In the genomic region with DNA sequence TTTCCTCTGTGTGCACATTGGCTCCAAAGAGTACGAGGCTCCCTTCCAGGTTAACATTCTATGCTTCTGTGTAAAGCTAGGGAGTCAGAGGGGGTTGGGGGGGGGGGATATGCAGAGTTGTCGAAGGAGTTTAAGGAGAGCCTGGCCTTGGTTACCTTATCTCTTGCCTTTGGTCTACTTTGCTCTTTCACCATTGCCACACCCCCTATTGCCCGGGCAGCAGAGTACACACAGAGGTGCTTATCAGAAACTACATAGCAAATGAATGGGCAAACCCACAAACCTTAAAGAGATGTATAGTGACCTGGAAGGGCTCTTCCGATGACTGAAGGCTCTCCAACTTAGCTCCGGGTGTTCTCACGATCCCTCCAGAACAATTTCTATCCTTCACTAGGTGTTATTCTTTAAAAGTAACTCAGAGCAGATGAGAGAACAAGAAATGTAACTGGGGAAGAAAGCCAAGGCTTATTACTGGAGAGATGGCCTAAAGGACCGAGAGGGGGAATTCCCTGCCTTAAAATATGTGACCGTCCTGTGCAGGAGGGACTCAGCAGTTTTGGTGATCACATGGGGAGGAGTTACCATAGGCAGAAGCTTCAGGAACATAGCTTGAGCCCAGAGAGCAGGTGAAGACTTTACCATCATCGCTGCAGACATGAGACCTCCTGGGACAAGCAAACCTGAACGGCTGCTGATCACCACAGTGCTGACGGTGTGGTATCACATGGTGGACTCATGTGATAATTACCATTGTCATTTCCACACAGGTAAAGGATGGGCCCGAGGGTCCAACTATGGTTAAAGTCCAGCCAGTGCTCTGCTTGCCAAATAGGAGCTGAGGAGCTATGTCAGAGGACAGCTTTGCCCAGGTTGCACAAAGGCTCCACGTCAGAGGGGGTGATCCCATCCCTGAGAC, we compare ENCODE assay signal across 15 mouse cellular contexts. TPM values are rescaled to one million over a fixed set of nuclear protein-coding genes. Genes with fewer than 3 reads are reported as not detected.
DNase-seq lines count a peak whose midpoint lies in the region; ATAC-seq and TF ChIP-seq lines count a peak whose summit lies in the region.
"Had no signal": no experiment of that assay in that cellular context is flagged by ENCODE, and none has a peak within 500 bp of the region (broad histone marks: within the 10 kb centered on the region; RNA-seq: fewer than 3 reads in every experiment).

No protein-coding gene starts in this region.

- TF ChIP-seq CTCF in midbrain, postnatal 0 days (IDR thresholded peaks at IDR 0.05), result no peak
- TF ChIP-seq CTCF in hindbrain, postnatal 0 days (IDR thresholded peaks at IDR 0.05; ENCODE audit: low read depth), result no peak
- TF ChIP-seq CTCF in forebrain, postnatal 0 days (IDR thresholded peaks at IDR 0.05; ENCODE audit: low read depth), result no peak

- no peak for DNase-seq in midbrain, postnatal 0 days (ENCODE audit: low spot score)
- DNase-seq in liver, embryonic 13.5 days, result peak; percentile 6
- no peak for DNase-seq in hindbrain, postnatal 0 days (ENCODE audit: low spot score)
- no peak for DNase-seq in forebrain, postnatal 0 days

- peak; percentile 34; the same call in 1 of the 2 replicates for ATAC-seq in midbrain, embryonic 12.5 days (ENCODE audit: low FRiP score, low read depth)
- no peak for ATAC-seq in midbrain, postnatal 0 days (ENCODE audit: low FRiP score)
- peak; percentile 89 for ATAC-seq in intestine, embryonic 15.5 days
- peak; percentile 29; the same call in 1 of the 2 replicates for ATAC-seq in liver, embryonic 13.5 days (ENCODE audit: low read depth)
- peak; percentile 88; the same call in 1 of the 2 replicates for ATAC-seq in stomach, embryonic 16.5 days (ENCODE audit: insufficient read depth, low FRiP score)
- ATAC-seq in hindbrain, postnatal 0 days, result no peak
- no peak for ATAC-seq in forebrain, postnatal 0 days
- ATAC-seq: forebrain, embryonic 15.5 days; midbrain, embryonic 15.5 days had no signal

- H3K27ac ChIP-seq in midbrain, embryonic 12.5 days (replicated peaks), result no peak overlapping the region
- no peak overlapping the region for H3K27ac ChIP-seq in midbrain, postnatal 0 days (ENCODE audit: low read depth, low read length)
- no peak overlapping the region for H3K27ac ChIP-seq in intestine, embryonic 15.5 days
- H3K27ac ChIP-seq in liver, embryonic 13.5 days, result no peak overlapping the region
- peak overlapping the region; percentile 31; the same call in 1 of the 2 replicates for H3K27ac ChIP-seq in stomach, embryonic 16.5 days (ENCODE audit: low read length)
- H3K27ac ChIP-seq in hindbrain, postnatal 0 days, result no peak overlapping the region
- no peak overlapping the region for H3K27ac ChIP-seq in forebrain, postnatal 0 days (ENCODE audit: low read depth, low read length)
- H3K27ac ChIP-seq: forebrain, embryonic 15.5 days; heart, embryonic 13.5 days; hindbrain, embryonic 14.5 days; liver, embryonic 14.5 days; midbrain, embryonic 15.5 days; neural tube, embryonic 15.5 days had no signal

- H3K4me3 ChIP-seq in midbrain, embryonic 12.5 days, result no peak overlapping the region
- H3K4me3 ChIP-seq in midbrain, postnatal 0 days (ENCODE audit: low read depth, low read length), result no peak overlapping the region
- no peak overlapping the region for H3K4me3 ChIP-seq in intestine, embryonic 15.5 days (replicated peaks)
- no peak overlapping the region for H3K4me3 ChIP-seq in liver, embryonic 13.5 days (replicated peaks)
- H3K4me3 ChIP-seq in stomach, embryonic 16.5 days (replicated peaks; ENCODE audit: low read length), result no peak overlapping the region
- H3K4me3 ChIP-seq in hindbrain, postnatal 0 days (ENCODE audit: low read length), result no peak overlapping the region
- H3K4me3 ChIP-seq in forebrain, postnatal 0 days (ENCODE audit: low read depth, low read length), result no peak overlapping the region
- H3K4me3 ChIP-seq: erythroblast, embryonic 14.5 days; forebrain, embryonic 15.5 days; heart, embryonic 13.5 days; midbrain, embryonic 15.5 days; neural tube, embryonic 15.5 days had no signal

- H3K4me1 ChIP-seq in midbrain, embryonic 12.5 days, result no peaks in the 10 kb centered on the region
- H3K4me1 ChIP-seq in midbrain, postnatal 0 days (ENCODE audit: insufficient read depth, low read length), result no peaks in the 10 kb centered on the region
- no peaks in the 10 kb centered on the region for H3K4me1 ChIP-seq in intestine, embryonic 15.5 days (replicated peaks)
- no peaks in the 10 kb centered on the region for H3K4me1 ChIP-seq in liver, embryonic 13.5 days (replicated peaks)
- H3K4me1 ChIP-seq in stomach, embryonic 16.5 days (ENCODE audit: control insufficient read depth, insufficient read depth, low read length), result 0 out of 2 replicates have a peak, but pooled peaks cover 1% of the 10 kb centered on the region
- no peaks in the 10 kb centered on the region for H3K4me1 ChIP-seq in hindbrain, postnatal 0 days (ENCODE audit: insufficient read depth, low read length)
- no peaks in the 10 kb centered on the region for H3K4me1 ChIP-seq in forebrain, postnatal 0 days (ENCODE audit: insufficient read depth)
- H3K4me1 ChIP-seq: forebrain, embryonic 15.5 days; heart, embryonic 13.5 days; midbrain, embryonic 15.5 days; neural tube, embryonic 15.5 days had no signal

- no peaks in the 10 kb centered on the region for H3K36me3 ChIP-seq in midbrain, embryonic 12.5 days
- no peaks in the 10 kb centered on the region for H3K36me3 ChIP-seq in midbrain, postnatal 0 days (ENCODE audit: insufficient read depth, low read length)
- H3K36me3 ChIP-seq in intestine, embryonic 15.5 days, result no peaks in the 10 kb centered on the region
- no peaks in the 10 kb centered on the region for H3K36me3 ChIP-seq in liver, embryonic 13.5 days
- no peaks in the 10 kb centered on the region for H3K36me3 ChIP-seq in stomach, embryonic 16.5 days (ENCODE audit: control insufficient read depth, insufficient read depth, low read length)
- no peaks in the 10 kb centered on the region for H3K36me3 ChIP-seq in hindbrain, postnatal 0 days (ENCODE audit: insufficient read depth, low read length)
- no peaks in the 10 kb centered on the region for H3K36me3 ChIP-seq in forebrain, postnatal 0 days (ENCODE audit: insufficient read depth)
- H3K36me3 ChIP-seq: forebrain, embryonic 15.5 days; heart, embryonic 13.5 days; midbrain, embryonic 15.5 days; neural tube, embryonic 15.5 days had no signal

- no peaks in the 10 kb centered on the region for H3K9me3 ChIP-seq in midbrain, embryonic 12.5 days
- H3K9me3 ChIP-seq in midbrain, postnatal 0 days (ENCODE audit: low read length), result no peaks in the 10 kb centered on the region
- H3K9me3 ChIP-seq in intestine, embryonic 15.5 days, result no peaks in the 10 kb centered on the region
- no peaks in the 10 kb centered on the region for H3K9me3 ChIP-seq in liver, embryonic 13.5 days (replicated peaks)
- H3K9me3 ChIP-seq in stomach, embryonic 16.5 days (replicated peaks; ENCODE audit: control insufficient read depth, low read length), result no peaks in the 10 kb centered on the region
- no peaks in the 10 kb centered on the region for H3K9me3 ChIP-seq in hindbrain, postnatal 0 days (ENCODE audit: low read length)
- no peaks in the 10 kb centered on the region for H3K9me3 ChIP-seq in forebrain, postnatal 0 days (ENCODE audit: low read length)
- H3K9me3 ChIP-seq: forebrain, embryonic 15.5 days; heart, embryonic 13.5 days; midbrain, embryonic 15.5 days; neural tube, embryonic 15.5 days had no signal

- 91% methylated on average over 13 of the region's 13 CpGs for WGBS in midbrain, embryonic 12.5 days
- 88% methylated on average over 13 of the region's 13 CpGs for WGBS in midbrain, postnatal 0 days
- WGBS in intestine, embryonic 15.5 days, result 69% methylated on average over 13 of the region's 13 CpGs
- WGBS in liver, embryonic 13.5 days (ENCODE audit: insufficient replicate concordance), result 52% methylated on average over 13 of the region's 13 CpGs
- 70% methylated on average over 13 of the region's 13 CpGs for WGBS in stomach, embryonic 16.5 days
- 91% methylated on average over 13 of the region's 13 CpGs for WGBS in hindbrain, postnatal 0 days
- 92% methylated on average over 13 of the region's 13 CpGs for WGBS in forebrain, postnatal 0 days

- H3K4me2 ChIP-seq in midbrain, embryonic 12.5 days (replicated peaks), result no peak overlapping the region
- H3K4me2 ChIP-seq in midbrain, postnatal 0 days (ENCODE audit: low read depth, low read length, poor library complexity, severe bottlenecking), result no peak overlapping the region
- no peak overlapping the region for H3K4me2 ChIP-seq in intestine, embryonic 15.5 days (replicated peaks)
- no peak overlapping the region for H3K4me2 ChIP-seq in liver, embryonic 13.5 days
- no peak overlapping the region for H3K4me2 ChIP-seq in stomach, embryonic 16.5 days (ENCODE audit: low read depth, low read length)
- no peak overlapping the region for H3K4me2 ChIP-seq in hindbrain, postnatal 0 days (ENCODE audit: low read depth, low read length)
- H3K4me2 ChIP-seq in forebrain, postnatal 0 days (ENCODE audit: low read depth), result no peak overlapping the region
- H3K4me2 ChIP-seq: forebrain, embryonic 15.5 days; heart, embryonic 13.5 days; hindbrain, embryonic 14.5 days; midbrain, embryonic 15.5 days; neural tube, embryonic 15.5 days had no signal

- H3K27me3 ChIP-seq in midbrain, embryonic 12.5 days, result no peaks in the 10 kb centered on the region
- 0 out of 2 replicates have a peak, but pooled peaks cover 3% of the 10 kb centered on the region for H3K27me3 ChIP-seq in midbrain, postnatal 0 days (ENCODE audit: insufficient read depth, low read length)
- H3K27me3 ChIP-seq in intestine, embryonic 15.5 days (replicated peaks), result no peaks in the 10 kb centered on the region
- H3K27me3 ChIP-seq in liver, embryonic 13.5 days, result no peaks in the 10 kb centered on the region
- H3K27me3 ChIP-seq in stomach, embryonic 16.5 days (ENCODE audit: control insufficient read depth, insufficient read depth, low read length), result no peaks in the 10 kb centered on the region
- H3K27me3 ChIP-seq in hindbrain, postnatal 0 days (ENCODE audit: insufficient read depth, low read length), result no peaks in the 10 kb centered on the region
- H3K27me3 ChIP-seq in forebrain, postnatal 0 days (ENCODE audit: insufficient read depth, low read length), result no peaks in the 10 kb centered on the region
- H3K27me3 ChIP-seq: forebrain, embryonic 15.5 days; heart, embryonic 13.5 days; midbrain, embryonic 15.5 days; neural tube, embryonic 15.5 days had no signal

- no peak overlapping the region for H3K9ac ChIP-seq in midbrain, embryonic 12.5 days (replicated peaks)
- no peak overlapping the region for H3K9ac ChIP-seq in midbrain, postnatal 0 days (replicated peaks; ENCODE audit: low read length, poor library complexity, severe bottlenecking)
- no peak overlapping the region for H3K9ac ChIP-seq in intestine, embryonic 15.5 days
- no peak overlapping the region for H3K9ac ChIP-seq in liver, embryonic 13.5 days
- no peak overlapping the region for H3K9ac ChIP-seq in stomach, embryonic 16.5 days (ENCODE audit: low read length)
- no peak overlapping the region for H3K9ac ChIP-seq in hindbrain, postnatal 0 days (replicated peaks; ENCODE audit: low read length)
- no peak overlapping the region for H3K9ac ChIP-seq in forebrain, postnatal 0 days
- H3K9ac ChIP-seq: forebrain, embryonic 15.5 days; heart, embryonic 13.5 days; hindbrain, embryonic 14.5 days; liver, embryonic 14.5 days; midbrain, embryonic 15.5 days; neural tube, embryonic 15.5 days had no signal

RNA-seq across cellular contexts. Expression of gene Tmc3, which starts 14.5 kb away (rescaled TPM):
- 0.31 and 0.69 TPM in 2 replicates for polyA plus RNA-seq in midbrain, embryonic 12.5 days (2016; fragmentation: Nextera tagmentation; extraction: Ambion mirVana)
- total RNA-seq in midbrain, postnatal 0 days (2014; rRNA removed), result 0.11 and 0.47 TPM in 2 replicates
- 0.18 and 0.23 TPM in 2 replicates for polyA plus RNA-seq in midbrain, postnatal 0 days (2015; fragmentation: Nextera tagmentation; extraction: Ambion mirVana)
- 0.90 and 1.1 TPM in 2 replicates for polyA plus RNA-seq in intestine, embryonic 15.5 days (2015; fragmentation: Nextera tagmentation; extraction: Ambion mirVana)
- polyA plus RNA-seq in liver, embryonic 13.5 days (2015; fragmentation: Nextera tagmentation; extraction: Ambion mirVana), result 0.28 and 0.44 TPM in 2 replicates
- 0.70 and 1.3 TPM in 2 replicates for polyA plus RNA-seq in stomach, embryonic 16.5 days (2015; fragmentation: Nextera tagmentation; extraction: Ambion mirVana)
- total RNA-seq in hindbrain, postnatal 0 days (2014; rRNA removed), result 0.93 and 0.94 TPM in 2 replicates
- 0.29 and 0.43 TPM in 2 replicates for polyA plus RNA-seq in hindbrain, postnatal 0 days (2015; fragmentation: Nextera tagmentation; extraction: Ambion mirVana)
- 0.24 and 0.46 TPM in 2 replicates for total RNA-seq in forebrain, postnatal 0 days (2014; rRNA removed)
- 0.08 TPM in 1 of 2 replicates, not detected in the other for polyA plus RNA-seq in forebrain, postnatal 0 days (2015; fragmentation: Nextera tagmentation; extraction: Ambion mirVana)
- polyA plus RNA-seq: C2C12; erythroblast, embryonic 14.5 days had no signal

RNA-seq across cellular contexts. Expression of gene Stard5, which starts 32.5 kb away (rescaled TPM):
- 10.8 and 12.0 TPM in 2 replicates for polyA plus RNA-seq in midbrain, embryonic 12.5 days (2016; fragmentation: Nextera tagmentation; extraction: Ambion mirVana)
- total RNA-seq in midbrain, postnatal 0 days (2014; rRNA removed), result 6.8 TPM in 2 replicates
- polyA plus RNA-seq in midbrain, postnatal 0 days (2015; fragmentation: Nextera tagmentation; extraction: Ambion mirVana), result 4.3 and 5.5 TPM in 2 replicates
- polyA plus RNA-seq in intestine, embryonic 15.5 days (2015; fragmentation: Nextera tagmentation; extraction: Ambion mirVana), result 50.5 and 52.3 TPM in 2 replicates
- polyA plus RNA-seq in liver, embryonic 13.5 days (2015; fragmentation: Nextera tagmentation; extraction: Ambion mirVana), result 6.6 and 8.2 TPM in 2 replicates
- polyA plus RNA-seq in stomach, embryonic 16.5 days (2015; fragmentation: Nextera tagmentation; extraction: Ambion mirVana), result 27.1 and 27.3 TPM in 2 replicates
- 6.1 and 7.5 TPM in 2 replicates for total RNA-seq in hindbrain, postnatal 0 days (2014; rRNA removed)
- 6.6 and 7.8 TPM in 2 replicates for polyA plus RNA-seq in hindbrain, postnatal 0 days (2015; fragmentation: Nextera tagmentation; extraction: Ambion mirVana)
- 6.5 and 9.6 TPM in 2 replicates for total RNA-seq in forebrain, postnatal 0 days (2014; rRNA removed)
- polyA plus RNA-seq in forebrain, postnatal 0 days (2015; fragmentation: Nextera tagmentation; extraction: Ambion mirVana), result 4.8 and 5.5 TPM in 2 replicates

Comparison
In these comparisons a context has a peak if more than half of its experiments do, and no peak if none do; other contexts are left out.
1. ATAC-seq: peak in midbrain, embryonic 12.5 days (single experiment), intestine, embryonic 15.5 days (single experiment), liver, embryonic 13.5 days (single experiment) and stomach, embryonic 16.5 days (single experiment); none in midbrain, postnatal 0 days (single experiment), hindbrain, postnatal 0 days (single experiment) and forebrain, postnatal 0 days (single experiment).